Mouse (Mus musculus): ENCODE measurements around the gene Sugct. TPM values are rescaled to one million over a fixed set of nuclear protein-coding genes. Genes with fewer than 3 reads are reported as not detected.

Gene Sugct
- polyA plus RNA-seq, 1 experiment from 2014 or later = 3.8 TPM

DNA sequence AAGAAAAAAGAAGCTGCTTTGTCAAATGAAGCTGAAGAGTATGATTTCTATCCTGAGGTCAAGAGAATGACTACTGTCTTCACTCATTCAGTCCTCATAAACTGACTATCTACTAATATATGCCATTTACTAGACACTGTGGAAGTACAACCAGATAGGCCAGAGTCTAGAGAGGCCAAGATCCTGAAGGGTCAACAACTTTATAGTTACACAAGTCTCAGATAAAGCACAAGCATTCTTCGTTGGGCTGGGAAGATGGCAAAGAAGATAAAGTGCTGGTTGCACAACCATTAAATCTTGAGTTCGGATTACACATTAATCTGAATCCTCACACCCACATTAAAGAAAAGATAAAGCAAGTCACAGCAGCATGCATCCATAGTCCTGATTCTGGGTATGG, 653.0 kb downstream of the Sugct start:
- Histone ChIP-seq H3K4me3 (no peak overlapping the region), H3K36me3 (replicated peaks) (no peaks in the 10 kb centered on the region), H3K4me1 (peaks cover 7% of the 10 kb centered on the region), H3K27me3 (replicated peaks; ENCODE audit: low read depth, poor library complexity, severe bottlenecking) (no peaks in the 10 kb centered on the region), H3K9me3 (no peaks in the 10 kb centered on the region), H3K27ac (replicated peaks) (no peak overlapping the region)
- no peak for DNase-seq (ENCODE audit: low spot score)
- 85% methylated on average over 2 of the region's 2 CpGs for WGBS

DNA sequence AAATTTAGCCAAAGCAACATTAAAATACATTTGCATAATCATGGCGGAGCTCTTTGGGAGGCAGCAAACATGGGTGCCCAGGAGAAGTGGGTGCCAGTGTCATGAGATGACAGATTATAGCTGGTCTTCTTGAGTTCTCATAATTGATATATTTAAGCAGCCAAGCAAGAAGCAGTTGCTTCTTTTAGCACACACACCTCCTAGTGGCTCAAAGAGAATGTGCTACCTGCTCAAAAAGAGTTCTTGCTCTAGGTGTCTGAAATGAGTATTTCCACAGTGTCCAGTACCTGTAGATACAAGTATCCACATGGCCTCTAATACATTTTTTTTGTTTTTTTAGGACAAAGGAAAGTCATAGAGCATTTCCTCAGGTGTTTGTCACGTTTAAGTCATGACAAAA, 655.6 kb downstream of the Sugct start:
- no peaks in the 10 kb centered on the region for H3K36me3 ChIP-seq (replicated peaks)
- no peak overlapping the region for H3K27ac ChIP-seq (replicated peaks)
- H3K4me1 ChIP-seq = peaks cover 7% of the 10 kb centered on the region
- no peak for DNase-seq (ENCODE audit: low spot score)
- WGBS = 81% methylated on average over 2 of the region's 2 CpGs
- H3K4me3 ChIP-seq = no peak overlapping the region
- no peaks in the 10 kb centered on the region for H3K9me3 ChIP-seq
- no peaks in the 10 kb centered on the region for H3K27me3 ChIP-seq (replicated peaks; ENCODE audit: low read depth, poor library complexity, severe bottlenecking)

DNA sequence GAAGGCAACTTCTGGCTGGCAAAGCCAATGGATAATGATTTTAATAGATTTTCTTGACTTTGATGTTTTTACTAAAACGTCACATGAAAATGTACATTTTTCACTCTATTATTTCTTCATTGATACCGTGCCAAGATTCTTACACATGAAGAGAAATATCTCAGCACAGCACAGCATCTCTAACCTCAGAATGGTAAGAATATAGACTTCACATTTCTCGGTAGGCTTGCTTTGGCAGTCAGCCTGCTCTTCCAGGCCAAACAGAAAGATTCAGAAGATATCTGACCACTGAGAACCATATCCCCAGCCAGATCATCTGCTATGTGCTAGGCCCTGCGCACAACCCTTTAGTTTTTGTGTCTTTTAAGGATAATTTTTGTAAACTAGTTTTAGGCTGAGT, 657.0 kb downstream of the Sugct start:
- no peaks in the 10 kb centered on the region for H3K36me3 ChIP-seq (replicated peaks)
- peaks cover 7% of the 10 kb centered on the region for H3K4me1 ChIP-seq
- no peak overlapping the region for H3K4me3 ChIP-seq
- no peaks in the 10 kb centered on the region for H3K9me3 ChIP-seq
- 93% methylated on average over 4 of the region's 4 CpGs for WGBS
- DNase-seq (ENCODE audit: low spot score) = no peak
- no peaks in the 10 kb centered on the region for H3K27me3 ChIP-seq (replicated peaks; ENCODE audit: low read depth, poor library complexity, severe bottlenecking)
- H3K27ac ChIP-seq (replicated peaks) = no peak overlapping the region

DNA sequence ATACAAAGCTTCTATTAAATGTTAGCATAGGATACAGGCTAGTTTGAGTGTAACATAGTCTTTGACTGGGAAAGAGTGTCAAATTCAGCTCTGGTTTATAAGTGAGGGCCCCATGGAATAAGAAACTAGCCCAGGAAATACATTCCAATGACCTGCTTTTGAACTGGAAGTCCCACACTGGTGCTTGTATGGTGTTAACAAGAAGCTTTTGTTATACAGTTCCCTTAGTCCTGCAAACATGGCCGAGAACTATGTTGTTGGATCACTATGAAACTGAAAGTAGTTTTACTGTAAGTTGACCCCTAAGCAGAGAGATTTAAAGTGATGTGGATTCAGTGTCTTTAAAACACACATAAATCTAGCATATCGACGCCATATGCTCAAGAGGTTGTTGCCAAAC, 657.5 kb downstream of the Sugct start:
- 80% methylated on average over 3 of the region's 3 CpGs for WGBS
- H3K9me3 ChIP-seq = no peaks in the 10 kb centered on the region
- H3K4me3 ChIP-seq = no peak overlapping the region
- no peak for DNase-seq (ENCODE audit: low spot score)
- peaks cover 7% of the 10 kb centered on the region for H3K4me1 ChIP-seq
- H3K36me3 ChIP-seq (replicated peaks) = no peaks in the 10 kb centered on the region
- no peaks in the 10 kb centered on the region for H3K27me3 ChIP-seq (replicated peaks; ENCODE audit: low read depth, poor library complexity, severe bottlenecking)
- no peak overlapping the region for H3K27ac ChIP-seq (replicated peaks)

DNA sequence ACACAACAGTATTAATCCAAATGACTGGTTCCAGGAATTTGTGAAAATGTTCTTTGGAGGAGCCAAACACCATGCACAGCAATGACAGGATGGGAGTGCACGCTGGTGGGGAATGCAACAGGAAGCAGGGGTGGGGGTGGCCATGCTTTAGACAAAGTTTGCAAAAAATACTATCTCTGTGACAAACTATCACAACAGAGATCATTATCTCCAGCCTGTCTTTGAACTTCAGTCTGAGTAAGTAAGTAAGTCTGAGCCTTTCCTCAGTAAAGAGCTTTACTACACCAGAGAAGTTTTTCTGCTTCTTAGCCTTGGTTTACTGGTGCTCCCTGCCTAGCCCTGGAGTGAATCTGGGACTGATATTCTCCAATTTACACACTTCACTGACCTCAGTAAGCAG, 664.6 kb downstream of the Sugct start:
- Histone ChIP-seq H3K36me3 (replicated peaks) (no peaks in the 10 kb centered on the region), H3K9me3 (no peaks in the 10 kb centered on the region), H3K27me3 (replicated peaks; ENCODE audit: low read depth, poor library complexity, severe bottlenecking) (no peaks in the 10 kb centered on the region), H3K4me3 (no peak overlapping the region), H3K27ac (replicated peaks) (no peak overlapping the region), H3K4me1 (peaks cover 7% of the 10 kb centered on the region; the same call in 1 of the 2 replicates)
- 86% methylated on average over 1 of the region's 1 CpGs for WGBS
- no peak for DNase-seq (ENCODE audit: low spot score)

DNA sequence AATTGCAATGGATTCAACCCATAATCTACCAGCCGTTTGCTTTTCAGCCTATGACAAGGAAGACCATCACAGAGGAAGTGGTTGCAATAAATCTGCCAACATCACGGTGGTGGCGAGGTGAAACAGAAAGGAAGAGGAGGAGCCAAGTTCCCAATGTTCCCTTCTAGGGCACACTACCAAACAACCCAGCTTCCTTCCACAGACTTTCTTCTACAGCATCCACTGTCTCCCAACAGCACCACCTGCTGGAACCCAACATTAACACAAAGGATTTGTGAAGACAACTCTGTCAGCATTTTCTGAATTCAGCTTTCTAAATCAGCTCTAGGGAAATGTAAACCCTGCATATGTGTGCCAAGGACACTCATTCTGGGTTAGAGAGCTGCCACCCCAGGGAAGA, 666.8 kb downstream of the Sugct start:
- H3K27ac ChIP-seq (replicated peaks) = no peak overlapping the region
- 62% methylated on average over 3 of the region's 3 CpGs for WGBS
- no peaks in the 10 kb centered on the region for H3K27me3 ChIP-seq (replicated peaks; ENCODE audit: low read depth, poor library complexity, severe bottlenecking)
- H3K4me3 ChIP-seq = no peak overlapping the region
- no peaks in the 10 kb centered on the region for H3K9me3 ChIP-seq
- DNase-seq (ENCODE audit: low spot score) = peak; percentile 47
- H3K4me1 ChIP-seq = peaks cover 7% of the 10 kb centered on the region; the same call in 1 of the 2 replicates
- H3K36me3 ChIP-seq (replicated peaks) = no peaks in the 10 kb centered on the region

DNA sequence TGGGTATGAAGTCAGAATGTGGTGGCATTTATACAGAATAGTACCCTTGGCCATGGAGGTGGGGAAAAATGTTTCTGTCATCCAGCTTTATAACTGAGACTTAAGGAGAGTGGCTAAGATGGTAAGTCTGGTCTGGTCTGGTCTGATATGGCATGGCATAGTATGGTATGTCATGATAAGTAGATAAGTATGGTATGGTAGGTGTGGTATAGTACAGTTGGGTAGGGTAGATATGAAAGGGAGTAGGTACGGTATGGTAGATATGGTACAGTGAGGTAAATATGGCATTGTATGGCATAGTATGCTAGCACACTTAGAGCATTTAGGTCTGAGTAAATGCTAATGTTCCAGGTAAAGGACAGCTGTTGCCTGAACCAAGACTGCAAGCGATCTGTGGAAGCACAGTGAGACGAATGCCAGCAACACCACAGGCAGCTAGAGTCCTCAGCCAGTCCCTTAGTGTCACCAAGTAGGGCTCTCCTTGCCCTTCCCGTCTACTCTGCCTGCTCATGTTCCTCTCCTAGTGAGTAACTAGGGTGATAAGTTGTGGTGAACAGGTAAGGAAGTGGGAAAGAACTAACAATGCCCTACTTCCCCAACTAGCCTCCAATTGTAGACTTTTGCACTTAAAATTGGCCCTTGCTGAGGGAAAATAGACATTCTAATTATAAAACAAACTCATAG, 667.4 kb downstream of the Sugct start:
- H3K27ac ChIP-seq (replicated peaks) = no peak overlapping the region; the same call in 1 of the 2 replicates
- DNase-seq (ENCODE audit: low spot score) = no peak
- 94% methylated on average over 4 of the region's 4 CpGs for WGBS
- H3K36me3 ChIP-seq (replicated peaks) = no peaks in the 10 kb centered on the region
- H3K27me3 ChIP-seq (replicated peaks; ENCODE audit: low read depth, poor library complexity, severe bottlenecking) = no peaks in the 10 kb centered on the region
- H3K9me3 ChIP-seq = no peaks in the 10 kb centered on the region
- H3K4me3 ChIP-seq = no peak overlapping the region
- peaks cover 7% of the 10 kb centered on the region; the same call in 1 of the 2 replicates for H3K4me1 ChIP-seq

DNA sequence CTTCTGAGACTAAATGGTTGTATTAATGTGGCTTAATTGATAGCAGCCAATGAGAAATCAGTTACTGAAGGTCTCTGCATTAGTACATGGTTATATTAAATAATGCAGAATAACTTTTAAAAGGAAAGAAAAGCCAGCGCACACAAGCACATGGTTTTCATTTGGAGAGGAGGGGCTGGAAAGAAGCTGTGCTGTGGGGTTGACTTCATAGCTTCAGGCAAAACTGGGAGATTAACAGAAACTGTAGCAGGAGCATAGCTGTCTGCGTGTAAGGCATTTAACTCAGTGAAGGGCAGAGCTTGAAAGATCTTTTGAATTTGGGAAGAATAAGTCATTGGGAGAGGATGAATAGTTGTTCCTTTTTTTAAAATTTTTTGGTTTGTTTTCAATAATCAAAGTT, 668.4 kb downstream of the Sugct start:
- Histone ChIP-seq H3K36me3 (replicated peaks) (no peaks in the 10 kb centered on the region), H3K27ac (replicated peaks) (no peak overlapping the region), H3K27me3 (replicated peaks; ENCODE audit: low read depth, poor library complexity, severe bottlenecking) (no peaks in the 10 kb centered on the region), H3K4me1 (peaks cover 7% of the 10 kb centered on the region; the same call in 1 of the 2 replicates), H3K9me3 (no peaks in the 10 kb centered on the region), H3K4me3 (no peak overlapping the region)
- WGBS = 38% methylated on average over 2 of the region's 2 CpGs
- peak; percentile 18 for DNase-seq (ENCODE audit: low spot score)

DNA sequence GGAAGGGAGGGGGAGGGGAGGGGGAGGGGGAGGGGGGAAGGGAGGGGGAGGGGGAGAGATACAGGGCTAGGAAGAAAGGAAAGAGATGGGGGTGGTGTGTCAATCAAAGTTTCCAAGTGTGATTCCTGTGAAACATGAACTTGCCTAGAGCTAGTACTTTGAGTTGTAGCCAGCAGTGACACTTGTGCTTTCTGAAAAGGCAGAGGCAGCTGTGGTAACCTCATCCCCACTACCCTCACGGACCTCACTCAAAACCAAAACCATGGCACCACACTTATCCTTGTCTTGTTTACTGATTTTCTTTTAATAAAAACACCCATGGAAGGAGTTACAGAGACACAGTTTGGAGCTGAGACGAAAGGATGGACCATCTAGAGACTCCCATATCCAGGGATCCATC, 698.9 kb downstream of the Sugct start:
- WGBS = 89% methylated on average over 2 of the region's 2 CpGs
- DNase-seq (ENCODE audit: low spot score) = no peak

DNA sequence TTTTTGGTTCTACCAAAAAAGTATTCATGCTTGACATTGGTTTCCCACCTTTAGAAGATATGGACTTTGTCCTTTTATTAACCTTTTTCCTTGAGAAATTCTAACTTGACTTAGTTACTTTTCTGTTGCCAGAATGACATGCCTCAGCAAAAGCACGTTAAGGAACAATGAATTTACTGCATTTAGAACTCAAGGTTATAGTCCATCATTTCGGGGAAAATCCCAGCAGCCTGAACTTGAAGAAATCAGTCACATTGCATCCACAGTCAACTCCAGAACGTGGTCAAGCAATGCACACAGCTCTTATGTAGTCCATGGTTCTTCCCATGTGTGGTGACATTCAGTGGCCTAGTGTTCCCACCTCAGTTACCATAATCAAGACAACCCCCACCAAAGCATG, 700.0 kb downstream of the Sugct start:
- no peak for DNase-seq (ENCODE audit: low spot score)
- 89% methylated on average over 3 of the region's 3 CpGs for WGBS

More for the DNA sequence above, 698.9 kb downstream of the Sugct start:
- no peak overlapping the region for H3K4me3 ChIP-seq
- no peaks in the 10 kb centered on the region for H3K36me3 ChIP-seq (replicated peaks)
- no peaks in the 10 kb centered on the region for H3K4me1 ChIP-seq
- no peak overlapping the region for H3K27ac ChIP-seq (replicated peaks)
- no peaks in the 10 kb centered on the region for H3K27me3 ChIP-seq (replicated peaks; ENCODE audit: low read depth, poor library complexity, severe bottlenecking)
- no peaks in the 10 kb centered on the region for H3K9me3 ChIP-seq

DNA sequence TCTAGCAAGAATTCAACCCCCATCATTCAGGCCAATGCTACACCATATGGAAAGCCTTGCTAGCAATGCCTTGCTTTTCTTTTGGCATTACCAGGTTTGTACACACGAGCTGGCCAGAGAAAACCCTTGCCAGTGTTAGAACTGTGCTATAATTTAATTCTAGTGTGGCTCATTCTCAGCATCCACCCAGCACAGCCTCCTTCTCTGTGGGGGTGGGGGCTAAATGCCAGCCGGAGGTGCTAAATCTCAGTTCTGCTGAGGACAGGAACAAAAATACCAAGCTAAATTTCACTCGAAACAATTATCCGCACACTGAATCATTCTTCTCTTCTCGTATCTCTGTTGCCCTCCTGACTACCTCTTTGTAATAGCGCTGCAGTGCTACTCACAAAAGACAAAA, 717.6 kb downstream of the Sugct start:
- WGBS = 71% methylated on average over 6 of the region's 6 CpGs
- no peak for DNase-seq (ENCODE audit: low spot score)
- Histone ChIP-seq H3K4me3 (no peak overlapping the region), H3K9me3 (no peaks in the 10 kb centered on the region), H3K4me1 (0 out of 2 replicates have a peak, but pooled peaks cover 2% of the 10 kb centered on the region), H3K36me3 (replicated peaks) (no peaks in the 10 kb centered on the region), H3K27me3 (replicated peaks; ENCODE audit: low read depth, poor library complexity, severe bottlenecking) (no peaks in the 10 kb centered on the region), H3K27ac (replicated peaks) (no peak overlapping the region)

More for the DNA sequence above, 700.0 kb downstream of the Sugct start:
- H3K9me3 ChIP-seq = no peaks in the 10 kb centered on the region
- no peak overlapping the region for H3K4me3 ChIP-seq
- no peaks in the 10 kb centered on the region for H3K36me3 ChIP-seq (replicated peaks)
- no peak overlapping the region for H3K27ac ChIP-seq (replicated peaks)
- H3K4me1 ChIP-seq = no peaks in the 10 kb centered on the region
- no peaks in the 10 kb centered on the region for H3K27me3 ChIP-seq (replicated peaks; ENCODE audit: low read depth, poor library complexity, severe bottlenecking)

DNA sequence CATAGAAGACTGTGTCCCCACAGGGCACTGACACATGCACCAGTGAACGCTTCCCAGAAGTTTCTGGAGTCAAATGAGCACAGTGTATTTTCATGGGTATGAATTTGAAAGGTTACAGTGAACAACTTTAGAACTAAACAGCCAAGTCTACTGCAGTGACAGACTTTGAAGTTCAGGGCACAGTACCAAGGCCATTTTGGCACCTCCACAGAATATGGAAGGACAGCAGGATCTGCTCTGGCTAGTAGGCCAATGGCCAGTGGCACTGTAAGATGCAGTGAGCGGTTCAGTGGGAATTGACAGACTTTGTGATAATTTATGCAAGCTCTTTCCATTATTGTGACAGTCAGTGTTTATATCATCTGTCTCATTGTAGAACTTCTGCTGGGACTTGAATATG, 724.1 kb downstream of the Sugct start:
- no peak for DNase-seq (ENCODE audit: low spot score)
- H3K9me3 ChIP-seq = no peaks in the 10 kb centered on the region
- 89% methylated on average over 2 of the region's 2 CpGs for WGBS
- H3K4me1 ChIP-seq = no peaks in the 10 kb centered on the region
- no peak overlapping the region for H3K4me3 ChIP-seq
- no peak overlapping the region for H3K27ac ChIP-seq (replicated peaks)
- H3K27me3 ChIP-seq (replicated peaks; ENCODE audit: low read depth, poor library complexity, severe bottlenecking) = no peaks in the 10 kb centered on the region
- H3K36me3 ChIP-seq (replicated peaks) = no peaks in the 10 kb centered on the region

DNA sequence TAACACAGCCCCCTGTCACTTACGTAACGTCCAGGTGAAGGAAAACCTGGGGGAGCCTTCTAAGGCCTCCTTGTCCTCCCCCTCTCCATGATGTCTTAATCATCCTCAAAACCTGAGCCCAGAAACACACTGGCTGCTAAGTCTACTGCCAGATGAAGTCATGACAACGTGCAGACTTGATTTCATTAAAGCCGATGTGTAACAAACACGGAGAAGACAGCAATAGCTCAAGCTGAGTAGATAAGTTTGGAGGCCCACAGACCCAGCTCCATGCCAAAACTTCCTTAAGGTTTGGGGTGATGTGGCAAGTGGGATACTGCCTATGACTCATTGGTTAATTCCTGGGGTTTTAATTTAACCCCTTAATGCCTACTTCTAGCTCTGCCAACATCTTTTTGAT, 726.4 kb downstream of the Sugct start:
- H3K4me1 ChIP-seq = no peaks in the 10 kb centered on the region
- no peak overlapping the region for H3K4me3 ChIP-seq
- DNase-seq (ENCODE audit: low spot score) = no peak
- no peaks in the 10 kb centered on the region for H3K36me3 ChIP-seq (replicated peaks)
- H3K27ac ChIP-seq (replicated peaks) = no peak overlapping the region
- H3K27me3 ChIP-seq (replicated peaks; ENCODE audit: low read depth, poor library complexity, severe bottlenecking) = no peaks in the 10 kb centered on the region
- H3K9me3 ChIP-seq = no peaks in the 10 kb centered on the region
- 86% methylated on average over 5 of the region's 5 CpGs for WGBS
